Mouse (Mus musculus): ENCODE data around the gene Cul7. TPM values are rescaled to one million over a fixed set of nuclear protein-coding genes. Genes with fewer than 3 reads are reported as not detected.

Gene Cul7
- polyA plus RNA-seq, 1 experiment = not detected

- 89% methylated on average over 6 of the region's 6 CpGs for WGBS
- TF ChIP-seq CTCF (IDR thresholded peaks at IDR 0.05; ENCODE audit: insufficient read depth, low read depth, low read length) (no peak), POLR2A (IDR thresholded peaks at IDR 0.05; ENCODE audit: insufficient read depth, low read depth, low read length) (no peak)
- Histone ChIP-seq H3K4me3 (ENCODE audit: insufficient read depth, low read depth, low read length) (no peak overlapping the region), H3K27ac (ENCODE audit: insufficient read depth, low read depth, low read length) (no peak overlapping the region), H3K4me1 (ENCODE audit: control insufficient read depth, insufficient read depth, low read length) (peaks cover 8% of the 10 kb centered on the region)
Measured at GRCm38 (mm10) chr17:46685913-46686312, 35.8 kb downstream of the Cul7 start.

- no peak overlapping the region for H3K4me3 ChIP-seq (ENCODE audit: insufficient read depth, low read depth, low read length)
- no peak overlapping the region for H3K27ac ChIP-seq (ENCODE audit: insufficient read depth, low read depth, low read length)
- WGBS = 94% methylated on average over 12 of the region's 12 CpGs
- H3K4me1 ChIP-seq (ENCODE audit: control insufficient read depth, insufficient read depth, low read length) = no peaks in the 10 kb centered on the region
- no peak for TF ChIP-seq CTCF (IDR thresholded peaks at IDR 0.05; ENCODE audit: insufficient read depth, low read depth, low read length)
- TF ChIP-seq POLR2A (IDR thresholded peaks at IDR 0.05; ENCODE audit: insufficient read depth, low read depth, low read length) = no peak
Measured at GRCm38 (mm10) chr17:46690665-46691064, 40.5 kb downstream of the Cul7 start.

GRCm38 (mm10) chr17:46691390-46691789, 41.3 kb downstream of the Cul7 start:
- no peak overlapping the region for H3K27ac ChIP-seq (ENCODE audit: insufficient read depth, low read depth, low read length)
- H3K4me1 ChIP-seq (ENCODE audit: control insufficient read depth, insufficient read depth, low read length) = no peaks in the 10 kb centered on the region
- no peak for TF ChIP-seq POLR2A (IDR thresholded peaks at IDR 0.05; ENCODE audit: insufficient read depth, low read depth, low read length)
- no peak overlapping the region for H3K4me3 ChIP-seq (ENCODE audit: insufficient read depth, low read depth, low read length)
- 91% methylated on average over 2 of the region's 2 CpGs for WGBS

DNA sequence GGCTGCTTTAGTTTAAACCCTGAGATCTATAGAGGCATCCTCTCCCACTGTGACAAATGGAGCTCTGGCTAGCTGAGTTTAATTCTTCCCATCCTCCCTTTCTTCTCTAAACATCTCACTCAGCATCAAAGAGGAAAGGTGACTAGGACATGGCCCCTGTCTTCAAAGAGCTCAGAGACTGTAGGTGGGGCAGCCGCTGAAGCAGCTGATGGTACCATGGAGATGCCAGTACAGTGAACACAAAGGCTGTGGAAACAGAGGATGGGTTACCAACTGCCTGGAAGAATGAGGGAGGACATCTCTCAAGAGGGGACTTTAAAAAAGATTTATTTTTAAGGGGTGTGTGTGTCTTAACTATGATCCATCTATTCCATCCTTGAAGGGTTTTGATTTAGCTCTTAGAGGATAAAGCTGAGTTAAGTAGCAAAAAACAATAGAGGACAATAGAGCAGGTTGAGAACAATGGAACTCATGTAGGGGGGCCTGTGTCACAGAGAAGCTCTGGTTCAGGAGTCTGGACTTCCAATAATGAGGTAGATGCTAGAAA, 44.5 kb downstream of the Cul7 start:
- WGBS = 83% methylated on average over 1 of the region's 1 CpGs

GRCm38 (mm10) chr17:46698515-46698914, 48.4 kb downstream of the Cul7 start:
- TF ChIP-seq CTCF (IDR thresholded peaks at IDR 0.05; ENCODE audit: insufficient read depth, low read depth, low read length) (no peak), POLR2A (IDR thresholded peaks at IDR 0.05; ENCODE audit: insufficient read depth, low read depth, low read length) (no peak)
- WGBS = 85% methylated on average over 6 of the region's 6 CpGs
- H3K4me1 ChIP-seq (ENCODE audit: control insufficient read depth, insufficient read depth, low read length) = peaks cover 27% of the 10 kb centered on the region
- no peak overlapping the region for H3K27ac ChIP-seq (ENCODE audit: insufficient read depth, low read depth, low read length)
- no peak overlapping the region for H3K4me3 ChIP-seq (ENCODE audit: insufficient read depth, low read depth, low read length)

More for the DNA sequence above, 44.5 kb downstream of the Cul7 start:
- no peaks in the 10 kb centered on the region for H3K4me1 ChIP-seq (ENCODE audit: control insufficient read depth, insufficient read depth, low read length)
- H3K27ac ChIP-seq (ENCODE audit: insufficient read depth, low read depth, low read length) = no peak overlapping the region
- H3K4me3 ChIP-seq (ENCODE audit: insufficient read depth, low read depth, low read length) = no peak overlapping the region
- TF ChIP-seq CTCF (IDR thresholded peaks at IDR 0.05; ENCODE audit: insufficient read depth, low read depth, low read length) = no peak
- no peak for TF ChIP-seq POLR2A (IDR thresholded peaks at IDR 0.05; ENCODE audit: insufficient read depth, low read depth, low read length)

- Histone ChIP-seq H3K4me1 (ENCODE audit: control insufficient read depth, insufficient read depth, low read length) (peaks cover 31% of the 10 kb centered on the region), H3K4me3 (ENCODE audit: insufficient read depth, low read depth, low read length) (no peak overlapping the region), H3K27ac (ENCODE audit: insufficient read depth, low read depth, low read length) (no peak overlapping the region)
- TF ChIP-seq CTCF (IDR thresholded peaks at IDR 0.05; ENCODE audit: insufficient read depth, low read depth, low read length) (no peak), POLR2A (IDR thresholded peaks at IDR 0.05; ENCODE audit: insufficient read depth, low read depth, low read length) (no peak)
- WGBS = 82% methylated on average over 5 of the region's 5 CpGs
Measured at GRCm38 (mm10) chr17:46699245-46699644, 49.1 kb downstream of the Cul7 start.

GRCm38 (mm10) chr17:46699912-46700311, 49.8 kb downstream of the Cul7 start:
- no peak for TF ChIP-seq POLR2A (IDR thresholded peaks at IDR 0.05; ENCODE audit: insufficient read depth, low read depth, low read length)
- TF ChIP-seq CTCF (IDR thresholded peaks at IDR 0.05; ENCODE audit: insufficient read depth, low read depth, low read length) = no peak
- 82% methylated on average over 3 of the region's 3 CpGs for WGBS
- H3K4me3 ChIP-seq (ENCODE audit: insufficient read depth, low read depth, low read length) = no peak overlapping the region
- no peak overlapping the region for H3K27ac ChIP-seq (ENCODE audit: insufficient read depth, low read depth, low read length)
- peaks cover 31% of the 10 kb centered on the region for H3K4me1 ChIP-seq (ENCODE audit: control insufficient read depth, insufficient read depth, low read length)

DNA sequence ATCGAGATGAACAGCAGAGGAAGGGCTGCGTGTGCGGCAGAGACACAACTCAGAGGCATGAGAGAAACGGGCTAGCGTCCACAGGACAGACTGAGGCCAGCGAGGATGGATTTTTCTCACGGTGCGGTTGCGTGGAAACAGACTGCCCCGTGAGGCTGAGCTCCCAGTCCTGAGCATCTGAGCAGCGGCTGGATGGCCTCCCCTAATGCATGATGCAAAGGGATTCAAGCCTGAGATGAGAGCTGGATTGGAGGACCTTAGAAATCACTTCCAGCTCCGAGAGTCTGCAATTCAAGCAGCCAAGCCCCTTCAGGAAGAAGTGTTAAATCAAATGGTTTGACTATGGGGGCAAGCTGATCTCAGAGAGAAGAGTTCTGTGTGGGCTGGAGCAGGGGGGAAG, 51.4 kb downstream of the Cul7 start:
- TF ChIP-seq POLR2A (IDR thresholded peaks at IDR 0.05; ENCODE audit: insufficient read depth, low read depth, low read length) = no peak
- TF ChIP-seq CTCF (IDR thresholded peaks at IDR 0.05; ENCODE audit: insufficient read depth, low read depth, low read length) = no peak
- WGBS = 16% methylated on average over 12 of the region's 12 CpGs
- 0 out of 2 replicates have a peak overlapping the region, but pooled peaks have one; percentile 39 for H3K27ac ChIP-seq (ENCODE audit: insufficient read depth, low read depth, low read length)
- H3K4me3 ChIP-seq (ENCODE audit: insufficient read depth, low read depth, low read length) = peak overlapping the region; percentile 44
- H3K4me1 ChIP-seq (ENCODE audit: control insufficient read depth, insufficient read depth, low read length) = peaks cover 31% of the 10 kb centered on the region

DNA sequence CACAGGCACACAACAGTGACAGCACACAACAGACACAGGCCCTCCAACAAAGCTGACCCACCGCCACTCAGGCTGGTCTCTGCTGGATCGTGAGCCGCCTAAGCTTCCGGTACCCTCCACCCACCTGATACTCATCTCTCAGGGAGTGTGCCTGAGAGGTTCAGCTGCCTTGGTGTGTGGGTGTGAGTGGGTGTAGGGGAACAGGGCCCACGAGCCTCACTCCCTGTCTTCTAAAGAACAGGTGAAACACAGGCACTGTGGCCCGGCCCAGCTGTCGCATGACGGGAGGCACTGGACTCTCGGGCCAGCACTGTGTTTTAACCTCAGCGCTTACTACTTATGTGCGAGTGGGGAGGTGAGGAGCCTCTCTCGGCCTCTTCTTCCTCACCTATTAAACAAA, 52.0 kb downstream of the Cul7 start:
- H3K27ac ChIP-seq (ENCODE audit: insufficient read depth, low read depth, low read length) = no peak overlapping the region
- H3K4me3 ChIP-seq (ENCODE audit: insufficient read depth, low read depth, low read length) = peak overlapping the region; percentile 44
- TF ChIP-seq POLR2A (IDR thresholded peaks at IDR 0.05; ENCODE audit: insufficient read depth, low read depth, low read length) = no peak
- no peak for TF ChIP-seq CTCF (IDR thresholded peaks at IDR 0.05; ENCODE audit: insufficient read depth, low read depth, low read length)
- WGBS = 54% methylated on average over 12 of the region's 12 CpGs
- H3K4me1 ChIP-seq (ENCODE audit: control insufficient read depth, insufficient read depth, low read length) = peaks cover 31% of the 10 kb centered on the region

- TF ChIP-seq CTCF (IDR thresholded peaks at IDR 0.05; ENCODE audit: insufficient read depth, low read depth, low read length) (no peak), POLR2A (IDR thresholded peaks at IDR 0.05; ENCODE audit: insufficient read depth, low read depth, low read length) (no peak)
- Histone ChIP-seq H3K27ac (ENCODE audit: insufficient read depth, low read depth, low read length) (no peak overlapping the region), H3K4me1 (ENCODE audit: control insufficient read depth, insufficient read depth, low read length) (peaks cover 31% of the 10 kb centered on the region), H3K4me3 (ENCODE audit: insufficient read depth, low read depth, low read length) (no peak overlapping the region; the same call in 1 of the 2 replicates)
- 60% methylated on average over 5 of the region's 5 CpGs for WGBS
Measured at GRCm38 (mm10) chr17:46702506-46702905, 52.4 kb downstream of the Cul7 start.
